Mouse (Mus musculus) cerebellum, adult 9-10 months (tissue): ENCODE measurements at regions not wholly inside any gene's neighbourhood (a gene's known extent, or its start where the extent isn't known, plus 50 kb on each side); places are given as distances from the start of the nearest gene placed in this dataset.

Experiments
- DNase-seq: peaks from one replicate; pipeline ENCODE4 v3.0.0; 2022

GRCm38 (mm10) chr10:17382990-17383389 is 340.0 kb upstream of the Cited2 start:
- DNase-seq: no peak

- peak; percentile 13 for DNase-seq
These were observed 337.8 kb upstream of the Cited2 start for GRCm38 (mm10) chr10:17385181-17385580.

GRCm38 (mm10) chr10:17387296-17387695 is 335.7 kb upstream of the Cited2 start:
- DNase-seq: no peak

DNA sequence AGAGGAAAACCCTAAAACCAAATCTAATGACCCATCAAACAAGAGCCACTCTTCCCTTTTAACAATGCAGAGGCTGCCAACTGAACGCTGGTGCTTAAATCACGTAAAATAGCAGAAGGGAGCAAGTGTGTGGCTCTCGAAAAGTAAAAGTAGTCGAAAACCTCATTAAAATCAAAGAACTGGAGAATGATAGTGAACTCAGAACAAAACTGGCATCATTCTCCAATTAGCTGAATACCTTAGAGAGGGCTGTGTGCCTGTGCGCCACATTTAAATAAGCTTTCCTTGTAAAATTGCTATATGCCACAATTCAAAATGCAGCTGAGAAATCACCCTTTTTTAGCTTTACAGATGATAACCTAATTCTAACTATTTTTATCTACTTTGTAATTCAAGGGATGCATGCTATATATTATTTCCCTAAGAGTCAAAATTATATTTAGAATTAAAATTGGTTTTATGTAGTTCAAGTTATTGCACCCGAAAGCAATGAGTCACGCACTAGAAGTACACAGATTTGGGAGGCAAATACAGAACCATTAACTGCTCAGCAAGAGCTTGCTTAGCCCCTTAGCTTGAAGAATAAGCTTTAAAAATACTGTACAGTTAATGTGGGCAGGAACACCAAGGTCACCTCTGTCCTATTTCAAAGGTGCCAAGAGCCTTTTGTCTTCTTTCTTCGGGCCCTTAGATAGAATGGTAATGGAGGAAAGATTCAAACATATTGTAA is 327.4 kb upstream of the Cited2 start:
- DNase-seq: no peak

GRCm38 (mm10) chr10:17403899-17404298 is 319.1 kb upstream of the Cited2 start:
- DNase-seq: no peak

- no peak for DNase-seq
These were observed 315.0 kb upstream of the Cited2 start for GRCm38 (mm10) chr10:17407854-17408606.

- no peak for DNase-seq
These were observed 314.2 kb upstream of the Cited2 start for GRCm38 (mm10) chr10:17408781-17409180.

- no peak for DNase-seq
These were observed 311.6 kb upstream of the Cited2 start for GRCm38 (mm10) chr10:17411300-17411987.

GRCm38 (mm10) chr10:17415112-17415511 is 307.9 kb upstream of the Cited2 start:
- DNase-seq: no peak

DNA sequence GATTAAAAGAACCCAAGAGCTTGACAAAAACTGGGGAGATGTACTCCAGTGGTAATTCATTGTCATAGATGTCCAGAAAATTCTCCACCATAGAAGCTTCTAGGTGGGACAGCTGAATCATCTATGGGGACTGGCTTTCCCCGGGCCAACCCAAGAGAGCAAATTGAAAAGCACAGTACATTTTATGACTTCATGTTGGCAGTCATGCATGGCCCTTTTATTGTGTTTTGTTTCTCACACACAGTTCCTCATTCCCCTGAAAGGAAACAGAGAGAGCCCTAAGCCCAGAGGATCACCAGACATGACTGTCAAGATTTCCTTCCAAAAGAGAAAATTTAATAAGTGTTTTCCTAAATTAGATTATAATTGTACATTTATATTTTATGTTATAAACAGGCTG is 306.9 kb upstream of the Cited2 start:
- no peak for DNase-seq

DNA sequence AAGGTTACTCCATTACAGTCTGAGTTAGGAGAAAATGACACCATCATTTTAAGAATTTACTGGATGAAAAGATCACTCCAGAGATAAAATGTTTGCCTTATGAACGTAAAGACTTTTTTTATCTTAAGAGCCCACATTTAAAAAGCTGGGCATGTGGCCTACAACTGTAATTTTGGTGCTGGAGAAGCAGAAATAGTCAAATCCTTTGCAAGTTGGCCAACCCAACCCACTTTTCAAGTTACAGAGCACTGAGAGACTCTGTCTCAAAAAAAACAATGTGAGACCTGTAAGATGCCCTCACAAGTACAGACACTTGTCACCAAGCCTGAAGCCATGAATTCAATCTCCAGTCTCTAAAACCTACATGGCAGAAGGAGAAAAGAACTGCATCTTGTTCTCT is 305.6 kb upstream of the Cited2 start:
- DNase-seq: no peak

DNA sequence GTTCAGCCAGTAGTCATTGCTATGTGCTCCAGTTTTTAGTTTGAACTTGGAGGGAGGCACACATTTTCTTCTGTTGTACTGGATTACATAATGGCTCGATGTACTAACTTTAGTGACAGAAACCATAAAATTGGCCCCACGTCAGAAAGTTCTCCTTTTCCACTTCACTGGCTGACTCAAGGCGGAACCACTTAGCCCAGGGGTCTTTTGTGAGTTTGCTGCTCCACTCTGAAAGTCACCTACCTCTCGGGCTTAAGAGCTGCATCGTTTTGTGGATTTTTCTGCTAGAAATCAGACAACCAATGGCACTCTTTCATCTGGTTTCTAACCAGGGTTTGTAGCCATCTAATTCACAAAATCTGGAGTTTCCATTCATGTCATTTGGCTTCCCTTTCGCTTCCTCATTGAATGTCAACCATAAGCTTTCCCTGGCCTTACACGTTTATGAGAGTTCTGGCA is 304.8 kb upstream of the Cited2 start:
- DNase-seq: no peak

DNA sequence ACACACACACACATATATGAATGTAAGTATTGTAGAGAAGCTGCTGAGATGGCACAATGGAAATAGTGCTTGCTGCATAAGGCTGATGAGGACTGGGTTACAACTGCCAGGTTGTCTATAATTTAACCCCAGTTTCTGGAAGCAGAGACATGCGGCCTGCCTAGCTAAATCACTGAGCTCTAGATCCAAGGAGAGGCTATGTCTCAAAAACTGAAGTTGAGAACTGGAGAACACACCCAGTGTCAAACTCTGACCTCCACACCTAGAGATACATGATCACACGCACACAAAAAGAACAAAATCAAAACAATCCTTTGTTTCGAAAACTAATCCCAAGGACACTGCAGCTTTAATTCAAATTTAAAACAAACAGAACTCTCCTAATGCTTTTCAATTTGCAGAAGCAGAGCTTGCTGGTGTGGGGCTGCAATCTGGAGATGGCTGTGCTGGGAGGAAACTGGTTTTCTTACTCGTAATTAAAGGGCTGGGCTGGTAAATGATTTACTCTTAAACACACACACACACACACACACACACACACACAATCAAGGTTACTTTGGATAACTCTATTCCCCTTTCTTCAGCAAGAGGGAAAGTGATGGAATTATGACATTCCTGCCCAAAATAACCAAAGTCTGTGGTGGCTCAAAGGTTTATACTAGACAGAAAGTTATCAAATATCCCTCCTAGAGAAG is 299.3 kb upstream of the Cited2 start:
- DNase-seq: no peak

DNA sequence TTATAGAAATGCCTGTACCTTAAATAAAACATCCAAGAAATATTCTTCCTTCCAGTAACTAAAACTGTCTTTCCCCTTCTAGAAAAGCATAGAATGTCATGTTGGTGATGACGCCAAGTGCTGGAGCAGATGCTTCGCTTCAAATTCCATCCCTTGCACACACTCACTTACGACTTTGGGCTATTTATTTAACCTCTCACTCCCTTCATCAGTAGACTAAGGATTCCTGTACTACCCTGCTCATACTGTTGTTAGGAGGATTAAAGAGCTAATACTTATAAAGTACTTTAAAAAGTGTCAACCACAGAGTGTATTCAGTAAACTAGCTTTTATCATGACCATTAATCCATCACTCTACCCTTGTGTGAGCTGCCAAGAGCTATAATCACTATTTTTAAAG is 296.8 kb upstream of the Cited2 start:
- DNase-seq: no peak

DNA sequence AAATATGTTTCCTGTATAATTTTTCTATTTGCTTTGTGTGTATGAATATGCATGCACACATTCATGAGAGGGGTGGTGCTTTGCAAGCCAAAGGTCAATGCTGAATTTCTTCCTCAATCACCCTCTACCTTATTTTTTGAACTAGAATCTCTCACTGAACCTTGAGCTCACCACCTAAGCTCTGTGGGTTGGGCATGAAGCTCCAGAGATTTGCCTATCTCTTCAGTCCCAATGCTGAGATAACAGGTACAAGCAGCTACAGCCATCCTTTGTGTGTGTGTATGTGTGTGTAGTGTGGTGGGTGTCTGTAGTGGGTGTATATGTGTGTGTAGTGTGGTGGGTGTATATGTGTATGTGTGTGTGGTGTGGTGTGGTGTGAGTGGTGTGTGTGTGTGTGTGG is 295.7 kb upstream of the Cited2 start:
- DNase-seq: no peak

GRCm38 (mm10) chr10:17428315-17428714 is 294.7 kb upstream of the Cited2 start:
- no peak for DNase-seq

GRCm38 (mm10) chr10:17431068-17431467 is 291.9 kb upstream of the Cited2 start:
- no peak for DNase-seq

GRCm38 (mm10) chr10:17434098-17434497 is 288.9 kb upstream of the Cited2 start:
- DNase-seq: no peak

- no peak for DNase-seq
These were observed 272.8 kb upstream of the Cited2 start for GRCm38 (mm10) chr10:17450240-17450639.

- no peak for DNase-seq
These were observed 252.1 kb upstream of the Cited2 start for GRCm38 (mm10) chr10:17470880-17471279.

GRCm38 (mm10) chr10:17472536-17472935 is 250.5 kb upstream of the Cited2 start:
- DNase-seq: no peak

DNA sequence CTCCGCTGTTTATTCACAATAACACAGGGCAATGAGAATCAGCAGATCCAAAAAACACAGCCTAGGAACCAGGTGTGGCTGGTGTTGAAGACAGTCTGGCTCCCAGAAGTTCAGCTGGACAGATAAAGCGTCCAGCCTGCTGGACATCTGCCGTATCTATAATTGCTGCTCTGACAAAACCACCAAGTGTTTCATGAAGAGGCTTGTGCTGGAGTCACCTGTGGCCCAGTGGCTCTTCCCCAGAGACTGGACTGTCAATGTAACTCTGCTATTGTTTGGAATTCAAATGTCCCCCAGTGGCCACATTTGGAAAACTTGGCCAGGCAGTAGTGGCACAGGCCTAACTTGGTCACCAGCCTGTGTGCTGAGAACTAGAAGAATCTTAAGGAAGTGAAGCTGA is 247.0 kb upstream of the Cited2 start:
- no peak for DNase-seq

- no peak for DNase-seq
These were observed 246.3 kb upstream of the Cited2 start for GRCm38 (mm10) chr10:17476720-17477119.
